Mouse (Mus musculus) embryonic facial prominence, embryonic 14.5 days (tissue): Measurements from ENCODE around the gene Mettl2. TPM values are rescaled to one million over a fixed set of nuclear protein-coding genes. Genes with fewer than 3 reads are reported as not detected.
"Not testable (repeated sequence)": the region's sequence is repeated elsewhere in the genome, so short reads cannot be mapped to it uniquely, and the experiment has no call there.

Experiments
- ATAC-seq: fragments of 200-750 bp; cut with Nextera tagmentation; 2 replicates; pipeline ENCODE4 v1.8.0; 2017; ENCODE audit warnings: low read depth, moderate number of reproducible peaks, moderate TSS enrichment
- DNase-seq: peaks from one replicate; pipeline ENCODE4 v3.0.0-alpha.2; 2015; ENCODE audit warnings: low spot score
- H3K27ac ChIP-seq: fragments of 300-500 bp; sonication (generic); replicated peaks from 2 replicates; pipeline ENCODE4 v1.5.1; 2014; ENCODE audit warnings: low read depth, mild to moderate bottlenecking, low read length, moderate library complexity
- H3K27me3 ChIP-seq: fragments of 300-500 bp; sonication (generic); replicated peaks from 2 replicates; pipeline ENCODE4 v1.6.1; 2014; ENCODE audit warnings: low read length; ENCODE audit not compliant: control insufficient read depth, insufficient read depth
- H3K36me3 ChIP-seq: fragments of 300-500 bp; sonication (generic); 2 replicates; pipeline ENCODE4 v1.6.1; 2014; ENCODE audit warnings: low read length, mixed read lengths; ENCODE audit not compliant: control insufficient read depth, insufficient read depth
- H3K4me1 ChIP-seq: fragments of 300-500 bp; sonication (generic); 2 replicates; pipeline ENCODE4 v1.6.1; 2014; ENCODE audit warnings: antibody characterized with exemption, low read length; ENCODE audit not compliant: control insufficient read depth, insufficient read depth
- H3K4me2 ChIP-seq: fragments of 300-500 bp; sonication (generic); 2 replicates; pipeline ENCODE4 v1.6.1; 2014; ENCODE audit warnings: low read depth, mild to moderate bottlenecking, low read length, moderate library complexity, mixed read lengths
- H3K4me3 ChIP-seq: fragments of 300-500 bp; sonication (generic); 2 replicates; pipeline ENCODE4 v1.5.1; 2014; ENCODE audit warnings: low read depth, mild to moderate bottlenecking, low read length
- H3K9ac ChIP-seq: fragments of 300-500 bp; sonication (generic); 2 replicates; pipeline ENCODE4 v1.6.1; 2014; ENCODE audit warnings: low read depth, mild to moderate bottlenecking, low read length, moderate library complexity, mixed read lengths
- H3K9me3 ChIP-seq: fragments of 300-500 bp; sonication (generic); 2 replicates; pipeline ENCODE4 v1.6.1; 2016; ENCODE audit warnings: low read length; ENCODE audit not compliant: control insufficient read depth
- WGBS: fragments of 180-500 bp; shearing (Covaris S2); extraction: QIAGEN DNeasy Blood & Tissue Kit; methylation state at CpG from one replicate; pipeline ENCODE4 v1.1.7; 2014; 5-methylcytosine and 5-hydroxymethylcytosine counted together
- polyA plus RNA-seq: library from polyadenylated mRNA; unstranded; fragments of >200 nt; fragmentation: Nextera tagmentation; extraction: Ambion mirVana; gene quantifications from 2 replicates; pipeline ENCODE4 v1.2.1, GENCODE M21; 2014

Gene Mettl2
- 25.5 and 33.5 TPM in 2 replicates for polyA plus RNA-seq

DNA sequence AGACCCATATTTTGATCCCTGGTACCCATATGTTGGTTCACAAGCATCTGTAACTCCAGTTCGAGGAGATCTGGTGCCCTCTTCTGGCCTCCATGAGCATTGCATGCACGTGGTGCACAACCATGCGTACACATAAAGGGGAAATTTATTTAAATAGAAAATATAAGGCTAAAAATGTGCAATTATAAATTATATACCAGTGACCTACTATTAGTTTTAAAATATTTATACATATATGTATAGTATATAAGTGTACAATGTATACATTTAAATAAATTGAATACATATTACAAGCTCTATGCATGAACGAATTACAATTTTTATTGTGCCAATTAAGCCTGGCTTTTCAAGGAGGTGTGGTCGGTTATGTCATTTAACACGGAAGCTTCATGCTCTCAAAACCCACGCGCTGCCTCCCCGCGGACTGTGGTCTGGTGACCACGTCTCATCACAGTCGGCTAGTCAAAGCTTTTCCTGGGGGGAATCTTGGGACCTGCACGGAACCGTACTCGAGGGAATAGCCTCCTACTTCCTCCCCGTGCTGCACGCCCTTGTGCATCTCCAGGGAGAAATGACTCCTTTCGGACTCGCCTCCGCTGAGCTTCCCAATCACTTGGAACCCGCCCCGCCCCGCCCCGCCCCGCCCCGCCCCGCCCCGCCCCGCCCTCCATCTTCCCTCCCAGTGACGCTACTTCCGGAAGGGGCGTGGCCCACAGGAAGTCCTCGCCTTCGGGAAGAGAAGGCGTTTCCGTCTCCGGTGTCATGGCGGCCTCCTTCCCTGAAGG, at the start of gene Mettl2:
Gene Mettl2 (plus strand): TSS at position 691 of the 785 bp plus-strand sequence.
- Histone ChIP-seq H3K36me3 (peaks cover 23% of the 10 kb centered on the region), H3K27me3 (no peaks in the 10 kb centered on the region), H3K9me3 (no peaks in the 10 kb centered on the region), H3K9ac (peak within 1 kb of the TSS; percentile 77), H3K4me3 (peak within 1 kb of the TSS; percentile 100), H3K27ac (peak within 1 kb of the TSS; percentile 61; the same call in 1 of the 2 replicates), H3K4me1 (peaks cover 11% of the 10 kb centered on the region), H3K4me2 (peak within 1 kb of the TSS; percentile 94)
- WGBS = 2% methylated on average over 29 of the region's 38 CpGs
- DNase-seq (peak; percentile 95), ATAC-seq (peak; percentile 92)

GRCm38 (mm10) chr11:105112448-105112847, 13.8 kb upstream of the Mettl2 start:
- H3K36me3 ChIP-seq, DNase-seq, H3K27me3 ChIP-seq, H3K9me3 ChIP-seq, H3K4me3 ChIP-seq, H3K4me1 ChIP-seq, ATAC-seq, H3K27ac ChIP-seq, H3K9ac ChIP-seq, H3K4me2 ChIP-seq: not testable (repeated sequence)
- WGBS = 81% methylated on average over 22 of the region's 22 CpGs

GRCm38 (mm10) chr11:105117814-105118213, 8.4 kb upstream of the Mettl2 start:
- H3K4me1 ChIP-seq = no peaks in the 10 kb centered on the region
- no peaks in the 10 kb centered on the region for H3K27me3 ChIP-seq
- WGBS = 88% methylated on average over 7 of the region's 7 CpGs
- no peak for DNase-seq
- no peak overlapping the region for H3K27ac ChIP-seq
- H3K36me3 ChIP-seq = no peaks in the 10 kb centered on the region
- no peak overlapping the region for H3K4me2 ChIP-seq
- no peak overlapping the region for H3K9ac ChIP-seq
- H3K9me3 ChIP-seq = no peaks in the 10 kb centered on the region
- H3K4me3 ChIP-seq = no peak overlapping the region
- no peak for ATAC-seq

DNA sequence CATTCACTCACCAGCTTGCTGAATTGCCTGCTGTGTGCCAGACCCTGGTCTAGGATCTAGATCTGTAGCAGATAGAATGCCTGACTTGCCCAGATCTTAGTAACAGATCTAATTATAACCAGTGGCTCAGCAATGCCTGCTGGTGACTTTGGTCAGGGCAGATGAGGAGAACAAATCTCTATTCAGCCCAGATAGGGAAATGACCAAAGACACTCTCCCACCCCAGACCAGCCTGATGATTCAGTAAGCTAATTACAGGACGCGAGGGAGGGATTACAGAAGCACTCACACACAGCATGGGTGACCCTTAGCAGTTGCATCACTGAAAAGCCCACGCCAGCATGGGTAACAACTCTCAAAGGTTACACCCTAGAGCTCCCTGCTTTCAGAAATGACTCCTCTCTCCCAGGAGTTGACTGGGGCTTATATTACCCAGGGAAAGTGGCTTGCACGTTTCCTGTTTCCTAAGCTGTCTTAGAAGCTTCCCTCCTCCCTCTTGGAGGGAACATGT, 5.6 kb upstream of the Mettl2 start:
- no peak overlapping the region for H3K4me2 ChIP-seq
- DNase-seq (peak; percentile 2), ATAC-seq (no peak)
- H3K9ac ChIP-seq = no peak overlapping the region
- 22% methylated on average over 4 of the region's 4 CpGs for WGBS
- no peak overlapping the region for H3K27ac ChIP-seq
- no peaks in the 10 kb centered on the region for H3K4me1 ChIP-seq
- no peaks in the 10 kb centered on the region for H3K9me3 ChIP-seq
- no peaks in the 10 kb centered on the region for H3K36me3 ChIP-seq
- no peaks in the 10 kb centered on the region for H3K27me3 ChIP-seq
- no peak overlapping the region for H3K4me3 ChIP-seq

GRCm38 (mm10) chr11:105121792-105122191, 4.4 kb upstream of the Mettl2 start:
- not testable (repeated sequence) for ATAC-seq, DNase-seq, H3K27me3 ChIP-seq, H3K4me3 ChIP-seq, H3K9ac ChIP-seq, H3K9me3 ChIP-seq, H3K27ac ChIP-seq, H3K4me1 ChIP-seq, H3K36me3 ChIP-seq, H3K4me2 ChIP-seq
- WGBS = 73% methylated on average over 5 of the region's 5 CpGs

DNA sequence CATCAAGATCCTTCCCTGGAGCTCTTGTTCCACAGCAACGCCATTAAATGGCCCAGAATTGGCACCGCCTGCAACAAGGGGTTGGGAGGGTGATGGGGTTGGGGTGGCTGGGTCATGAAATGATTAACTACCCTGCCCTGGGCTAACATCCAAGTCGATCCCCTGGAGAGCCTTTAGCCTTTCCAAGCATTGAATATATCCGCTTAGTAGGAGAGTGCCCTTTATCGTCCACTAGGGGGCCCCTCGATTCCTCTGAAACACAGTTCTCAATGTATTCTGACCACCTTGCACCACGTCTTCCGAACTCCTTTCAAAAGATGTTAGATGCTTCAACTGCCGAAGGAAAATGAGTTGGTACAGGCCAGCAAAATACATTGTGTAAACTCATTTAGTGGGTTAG, 2.2 kb upstream of the Mettl2 start:
- H3K4me3 ChIP-seq = no peak overlapping the region
- peaks cover 11% of the 10 kb centered on the region for H3K4me1 ChIP-seq
- no peak overlapping the region for H3K27ac ChIP-seq
- 0 out of 2 replicates have a peak, but pooled peaks cover 4% of the 10 kb centered on the region for H3K36me3 ChIP-seq
- 3% methylated on average over 9 of the region's 9 CpGs for WGBS
- DNase-seq = peak; percentile 68
- H3K4me2 ChIP-seq = no peak overlapping the region
- no peaks in the 10 kb centered on the region for H3K27me3 ChIP-seq
- no peaks in the 10 kb centered on the region for H3K9me3 ChIP-seq
- no peak overlapping the region for H3K9ac ChIP-seq
- ATAC-seq = no peak

GRCm38 (mm10) chr11:105126520-105127029, 350 bp downstream of the Mettl2 start:
- Histone ChIP-seq H3K4me3 (peak overlapping the region; percentile 100), H3K36me3 (peaks cover 29% of the 10 kb centered on the region), H3K4me1 (peaks cover 11% of the 10 kb centered on the region), H3K27me3 (no peaks in the 10 kb centered on the region), H3K9ac (peak overlapping the region; percentile 77), H3K9me3 (no peaks in the 10 kb centered on the region), H3K4me2 (peak overlapping the region; percentile 94), H3K27ac (no peak overlapping the region)
- under 1% methylated on average over 39 of the region's 49 CpGs for WGBS
- ATAC-seq (no peak; the same call in 1 of the 2 replicates), DNase-seq (no peak)

DNA sequence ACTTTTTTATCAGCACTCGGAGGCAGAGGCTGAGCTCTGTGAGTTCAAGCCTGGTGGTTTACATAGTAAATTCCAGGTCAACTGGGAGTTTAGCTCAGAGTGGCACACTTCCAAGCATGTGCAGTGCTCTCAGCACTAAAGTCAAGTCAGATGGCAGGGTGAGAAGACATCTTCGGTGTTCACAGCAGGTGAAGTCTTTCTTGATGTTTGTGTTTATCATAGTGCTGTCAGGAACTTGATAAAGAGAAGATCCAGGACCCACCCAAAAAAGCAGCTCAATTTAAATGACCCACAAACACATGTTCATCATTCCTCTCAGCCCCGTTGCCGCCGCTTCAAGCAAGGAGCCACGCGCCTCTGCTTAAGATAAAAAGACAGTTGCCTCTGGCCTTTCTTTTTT, 9.5 kb downstream of the Mettl2 start:
- H3K4me3 ChIP-seq = no peak overlapping the region
- DNase-seq = no peak
- H3K27ac ChIP-seq = no peak overlapping the region
- no peaks in the 10 kb centered on the region for H3K9me3 ChIP-seq
- WGBS = 92% methylated on average over 7 of the region's 7 CpGs
- no peaks in the 10 kb centered on the region for H3K4me1 ChIP-seq
- no peak overlapping the region for H3K9ac ChIP-seq
- ATAC-seq = no peak
- peaks cover 97% of the 10 kb centered on the region for H3K36me3 ChIP-seq
- no peaks in the 10 kb centered on the region for H3K27me3 ChIP-seq
- H3K4me2 ChIP-seq = no peak overlapping the region
